Mouse (Mus musculus) lung, adult 2 months (tissue): ENCODE measurements at regions not wholly inside any gene's neighbourhood (a gene's known extent, or its start where the extent isn't known, plus 50 kb on each side); places are given as distances from the start of the nearest gene placed in this dataset.

Experiments
- CTCF ChIP-seq: fragments of 200-500 bp; IDR thresholded peaks from 2 replicates; pipeline ENCODE4 v1.5.1; 2011; ENCODE audit warnings: mild to moderate bottlenecking, low read length, control low read depth; ENCODE audit not compliant: insufficient read depth
- POLR2A ChIP-seq: fragments of 200-500 bp; IDR thresholded peaks from 2 replicates; pipeline ENCODE4 v1.6.1; 2011; ENCODE audit warnings: low read depth, mild to moderate bottlenecking, control low read depth, low read length, borderline replicate concordance; ENCODE audit errors: extremely low read depth

DNA sequence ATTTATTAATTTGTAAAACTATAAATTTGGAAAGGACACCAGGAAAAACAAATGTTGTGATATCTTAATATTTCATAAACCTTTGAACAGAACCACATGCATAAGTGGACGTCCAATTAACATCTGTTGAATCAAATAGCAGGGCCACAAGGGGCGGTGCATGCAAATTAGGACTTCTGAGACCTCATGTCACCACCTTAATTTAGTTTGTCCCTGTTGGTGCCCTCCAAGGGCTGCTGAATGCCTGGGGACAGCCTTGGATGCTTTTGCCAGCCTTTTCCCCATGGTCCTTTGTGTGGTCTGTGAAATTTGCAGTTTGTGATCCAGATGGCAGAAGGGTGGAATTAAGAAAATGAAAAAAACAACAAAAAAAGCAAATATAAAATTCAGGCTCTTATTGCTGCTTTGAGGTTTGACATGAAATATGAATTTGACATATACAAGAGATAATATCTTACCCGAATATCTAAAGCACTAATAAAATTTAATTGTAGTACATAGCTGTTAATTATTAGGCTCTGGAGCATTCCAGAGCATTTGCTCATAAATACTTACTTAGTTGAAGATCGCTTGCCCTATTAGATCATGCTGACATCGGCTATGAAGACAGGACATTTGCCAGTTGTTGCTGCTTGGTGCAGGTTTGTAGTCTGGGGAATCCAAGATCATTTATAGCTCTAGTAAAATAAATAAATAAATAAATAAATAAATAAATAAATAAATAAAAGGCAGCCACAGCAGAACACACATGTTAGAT is 114.9 kb upstream of the Nectin3 start:
- TF ChIP-seq CTCF (no peak), POLR2A (no peak)
